In genomic region chr2:26214526-26214925, GRCm38 (mm10) we compare ENCODE assay signal across 14 mouse cellular contexts. TPM values are rescaled to one million over a fixed set of nuclear protein-coding genes. Genes with fewer than 3 reads are reported as not detected.
DNase-seq lines count a peak whose midpoint lies in the region; ATAC-seq lines count a peak whose summit lies in the region.
"Had no signal": no experiment of that assay in that cellular context is flagged by ENCODE, and none has a peak within 500 bp of the region (broad histone marks: within the 10 kb centered on the region; RNA-seq: fewer than 3 reads in every experiment).

No protein-coding gene starts in this region.

- no peak overlapping the region for H3K4me2 ChIP-seq in hindbrain, embryonic 13.5 days
- H3K4me2 ChIP-seq: heart, embryonic 11.5 days had no signal

- peaks cover 6% of the 10 kb centered on the region for H3K4me1 ChIP-seq in hindbrain, embryonic 13.5 days (replicated peaks)
- H3K4me1 ChIP-seq in hindbrain, embryonic 10.5 days (replicated peaks), result no peaks in the 10 kb centered on the region; the same call in 1 of the 2 replicates

- no peak for DNase-seq in hindbrain, embryonic 10.5 days (ENCODE audit: low spot score)
- peak; percentile 33 for DNase-seq in spleen, adult 12 weeks (ENCODE audit: low spot score)
- no peak for DNase-seq in spleen, adult 18-20 months
- DNase-seq in cerebellum, postnatal 25 days, result peak; percentile 87 to 94
- no peak for DNase-seq in thymus, postnatal 10 days (ENCODE audit: low spot score in 2 of 2)
- DNase-seq in kidney, postnatal 4 days, result no peak
- DNase-seq in left cerebral cortex, adult 8-10 months (ENCODE audit: low spot score in 2 of 2), result no peak
- DNase-seq: lung, adult 2 months had no signal

- peaks cover 81% of the 10 kb centered on the region for H3K36me3 ChIP-seq in hindbrain, embryonic 13.5 days
- H3K36me3 ChIP-seq in hindbrain, embryonic 10.5 days, result peaks cover 98% of the 10 kb centered on the region

- H3K9me3 ChIP-seq in hindbrain, embryonic 13.5 days, result peaks cover 6% of the 10 kb centered on the region; the same call in 1 of the 2 replicates
- H3K9me3 ChIP-seq in hindbrain, embryonic 10.5 days, result peaks cover 6% of the 10 kb centered on the region

- WGBS in hindbrain, embryonic 13.5 days, result 25% methylated on average over 3 of the region's 3 CpGs
- 83% methylated on average over 3 of the region's 3 CpGs for WGBS in hindbrain, embryonic 10.5 days

- no peak for ATAC-seq in hindbrain, embryonic 13.5 days (ENCODE audit: low FRiP score)
- ATAC-seq: intestine, embryonic 16.5 days had no signal

- H3K27ac ChIP-seq in hindbrain, embryonic 13.5 days, result 0 out of 2 replicates have a peak overlapping the region, but pooled peaks have one; percentile 6
- no peak overlapping the region for H3K27ac ChIP-seq in hindbrain, embryonic 10.5 days

- H3K9ac ChIP-seq in hindbrain, embryonic 13.5 days, result no peak overlapping the region

- H3K4me3 ChIP-seq in hindbrain, embryonic 13.5 days, result no peak overlapping the region
- no peak overlapping the region for H3K4me3 ChIP-seq in hindbrain, embryonic 10.5 days

- peaks cover 6% of the 10 kb centered on the region; the same call in 1 of the 2 replicates for H3K27me3 ChIP-seq in hindbrain, embryonic 13.5 days
- H3K27me3 ChIP-seq in hindbrain, embryonic 10.5 days (ENCODE audit: insufficient read depth, poor library complexity, severe bottlenecking), result no peaks in the 10 kb centered on the region

RNA-seq across cellular contexts. Expression of gene Lhx3, which starts 6.4 kb away (rescaled TPM):
- polyA plus RNA-seq in hindbrain, embryonic 13.5 days (2015; fragmentation: Nextera tagmentation; extraction: Ambion mirVana), result 5.2 and 15.4 TPM in 2 replicates
- polyA plus RNA-seq in hindbrain, embryonic 10.5 days (2016; fragmentation: Nextera tagmentation; extraction: Ambion mirVana), result 4.4 and 6.3 TPM in 2 replicates
- total RNA-seq in left cerebral cortex, adult 8-10 months (2022), result under 1 TPM in 3 of 4 experiments, not detected in 1; 0.21 to 0.42 (median 0.22) TPM
- total RNA-seq: gastrocnemius, adult 18-20 months; left cerebral cortex, postnatal 10 days had no signal
- polyA plus RNA-seq: cortical plate, adult 2 months; lung, adult 2 months had no signal

RNA-seq across cellular contexts. Expression of gene Qsox2, which starts 22.8 kb away (rescaled TPM):
- polyA plus RNA-seq in hindbrain, embryonic 13.5 days (2015; fragmentation: Nextera tagmentation; extraction: Ambion mirVana), result 13.2 and 13.9 TPM in 2 replicates
- polyA plus RNA-seq in hindbrain, embryonic 10.5 days (2016; fragmentation: Nextera tagmentation; extraction: Ambion mirVana), result 19.1 and 20.4 TPM in 2 replicates
- total RNA-seq in left cerebral cortex, adult 8-10 months (2022), result 10 to 100 TPM; 23.1 to 26.6 (median 25.7) TPM

Comparison
In these comparisons a context has a peak if more than half of its experiments do, and no peak if none do; other contexts are left out.
1. DNase-seq: peak in spleen, adult 12 weeks (single experiment) and cerebellum, postnatal 25 days (2 of 2); none in hindbrain, embryonic 10.5 days (single experiment), spleen, adult 18-20 months (0 of 2), thymus, postnatal 10 days (0 of 2), kidney, postnatal 4 days (0 of 2) and left cerebral cortex, adult 8-10 months (0 of 2).